Mouse (Mus musculus) lung, postnatal 0 days (tissue): ENCODE results near the gene Asic2.

Experiments used
- CTCF ChIP-seq: IDR thresholded peaks from 2 replicates; pipeline ENCODE4 v1.5.1; 2016; ENCODE audit warnings: antibody characterized with exemption, mild to moderate bottlenecking
- EP300 ChIP-seq: IDR thresholded peaks from 2 replicates; pipeline ENCODE4 v1.6.1; 2016; ENCODE audit warnings: antibody characterized with exemption, mild to moderate bottlenecking, control low read depth

DNA sequence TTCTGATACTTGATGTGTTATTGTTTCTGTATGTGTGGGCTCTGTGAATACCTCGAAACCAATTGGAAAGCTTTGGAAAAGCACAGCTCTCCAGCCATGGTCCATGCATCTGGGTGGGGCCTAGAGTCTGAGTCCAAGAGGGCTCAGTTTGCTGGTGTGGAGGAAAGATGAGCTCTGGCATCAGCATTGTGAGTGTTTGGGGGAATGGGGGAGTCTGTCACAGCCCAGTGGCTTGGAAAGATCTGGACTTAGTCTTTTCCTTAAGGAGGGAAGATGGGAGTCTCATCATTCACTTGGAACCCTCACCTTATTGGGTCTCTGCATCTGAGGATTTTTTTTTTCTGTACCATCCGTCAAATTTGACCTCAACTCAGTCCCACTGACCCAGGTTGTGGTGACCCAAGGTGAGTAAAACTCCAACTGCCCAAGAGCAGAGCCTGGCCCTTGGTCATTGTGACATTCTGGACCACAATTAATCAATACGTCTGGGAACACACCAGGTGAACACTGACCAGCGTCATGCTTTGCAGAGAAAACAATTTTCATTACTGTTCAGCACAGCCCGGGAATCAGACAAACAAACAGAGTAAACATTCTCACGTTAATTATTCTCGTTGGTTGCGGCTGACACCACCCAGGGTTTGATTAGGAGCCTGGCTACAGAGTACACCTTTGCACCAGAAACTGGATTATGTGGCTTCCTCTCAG lies 594.1 kb downstream of the Asic2 start:
- TF ChIP-seq EP300 (no peak), CTCF (no peak)
